Mouse (Mus musculus) frontal cortex, adult 2 months (tissue): ENCODE measurements at regions not wholly inside any gene's neighbourhood (a gene's known extent, or its start where the extent isn't known, plus 50 kb on each side); places are given as distances from the start of the nearest gene placed in this dataset.
A peak's percentile ranks its signal among the peaks of the same experiment; 100 is the strongest.

ENCODE experiments used
- DNase-seq, 2 experiments: peaks; one replicate each; pipeline ENCODE4 v3.0.0; 2022; ENCODE audit warnings: low spot score in 1 of 2; ENCODE audit errors: extremely low spot score in 1 of 2

DNA sequence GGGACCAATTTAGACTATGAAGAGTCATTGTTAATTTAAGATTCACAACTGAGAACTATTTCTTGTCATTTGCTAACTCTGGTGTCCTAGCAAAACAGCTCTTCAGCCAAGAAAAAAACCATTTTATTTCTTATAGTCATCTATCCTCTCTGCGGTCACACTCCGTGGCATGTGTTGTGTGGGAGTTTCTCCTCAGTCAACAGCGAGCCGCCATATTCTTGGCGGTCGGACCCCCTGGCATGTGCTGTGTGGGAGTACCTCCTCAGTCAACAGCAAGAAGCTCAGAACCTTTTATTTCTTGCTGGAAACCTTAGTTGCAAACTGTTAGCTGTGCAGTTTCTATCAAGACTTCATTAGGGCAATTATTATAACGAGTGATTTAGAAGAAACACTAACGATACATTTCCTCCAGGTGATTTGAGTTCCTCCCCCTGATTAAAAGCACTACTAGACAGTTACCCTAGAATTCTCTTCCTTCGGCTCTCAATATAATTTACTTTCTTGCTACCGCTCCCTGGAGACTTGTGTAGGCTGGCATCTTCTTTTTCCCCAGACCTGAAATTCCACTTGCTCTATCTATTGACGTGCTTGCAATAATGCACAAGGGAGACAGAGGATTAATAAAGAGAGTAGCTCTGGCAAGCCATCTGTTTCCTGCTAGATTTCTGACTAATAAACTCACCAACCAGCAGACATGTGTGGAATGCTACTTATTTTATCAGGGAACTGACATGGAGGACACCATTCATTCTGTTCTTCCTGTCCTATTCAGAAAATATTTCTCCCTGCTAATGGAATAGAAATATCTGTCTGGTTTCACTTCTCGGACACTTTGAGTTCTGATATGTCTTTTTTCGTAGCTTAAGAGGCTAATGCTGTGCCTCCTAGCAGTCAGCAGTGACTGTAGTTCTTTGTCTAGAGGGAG lies 359.5 kb downstream of the Ice1 start:
- peak; percentile 87 to 88 for DNase-seq

DNA sequence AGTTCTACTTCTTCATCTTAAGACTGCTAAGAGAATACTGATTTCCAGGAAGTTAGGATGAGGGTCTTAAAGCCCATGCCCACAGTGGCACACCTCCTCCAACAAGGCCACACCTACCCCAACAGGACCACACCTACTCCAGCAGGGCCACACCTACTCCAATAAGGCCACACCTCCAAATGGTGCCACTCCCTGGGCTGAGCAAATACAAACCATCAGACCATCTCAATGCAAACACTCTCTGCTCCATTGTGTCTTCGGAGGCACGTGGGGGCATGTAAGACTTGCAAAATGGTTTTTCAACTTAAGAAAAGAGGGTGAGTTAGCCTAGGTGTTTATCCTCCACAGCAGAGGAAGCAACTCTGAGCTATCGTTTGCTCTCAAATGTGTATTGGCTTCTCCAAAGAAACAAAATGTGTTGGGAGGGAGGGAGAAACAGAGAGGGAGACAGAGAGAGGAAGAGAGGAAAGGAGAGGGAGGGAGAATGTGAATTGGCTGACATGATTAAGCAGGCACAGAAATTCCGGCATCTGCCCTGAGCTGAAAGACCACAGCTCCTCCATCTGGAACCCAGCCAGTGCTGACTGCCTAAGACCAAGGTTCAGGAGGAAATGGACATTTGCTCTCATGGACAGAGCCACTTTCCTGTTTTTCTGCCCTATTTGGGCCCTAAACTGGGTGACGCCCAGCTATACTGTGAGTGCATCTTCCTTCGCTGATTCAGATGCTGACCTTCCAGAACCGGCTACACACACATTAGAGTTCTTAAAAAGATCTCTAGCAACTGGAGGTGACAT lies 356.2 kb downstream of the Ice1 start:
- no peak for DNase-seq

DNA sequence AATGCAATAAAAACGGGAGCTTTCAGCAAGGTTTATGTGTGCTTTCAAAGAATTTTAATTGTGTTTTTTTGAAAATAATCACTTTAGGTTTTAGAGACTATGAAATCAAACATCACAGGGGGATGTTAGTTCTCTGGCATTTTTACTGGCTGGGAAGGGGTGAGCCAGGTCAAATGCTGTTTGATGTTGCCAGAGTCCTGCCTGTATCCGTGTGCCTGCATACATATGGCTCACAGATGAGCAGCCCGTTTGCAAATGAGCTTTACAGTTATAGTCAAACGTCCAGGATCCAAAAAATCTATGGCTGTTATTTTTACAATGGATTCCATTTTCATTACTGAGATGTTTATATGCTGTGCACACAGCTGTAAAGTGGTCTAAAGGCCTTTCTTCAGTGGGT lies 354.7 kb downstream of the Ice1 start:
- no peak for DNase-seq

DNA sequence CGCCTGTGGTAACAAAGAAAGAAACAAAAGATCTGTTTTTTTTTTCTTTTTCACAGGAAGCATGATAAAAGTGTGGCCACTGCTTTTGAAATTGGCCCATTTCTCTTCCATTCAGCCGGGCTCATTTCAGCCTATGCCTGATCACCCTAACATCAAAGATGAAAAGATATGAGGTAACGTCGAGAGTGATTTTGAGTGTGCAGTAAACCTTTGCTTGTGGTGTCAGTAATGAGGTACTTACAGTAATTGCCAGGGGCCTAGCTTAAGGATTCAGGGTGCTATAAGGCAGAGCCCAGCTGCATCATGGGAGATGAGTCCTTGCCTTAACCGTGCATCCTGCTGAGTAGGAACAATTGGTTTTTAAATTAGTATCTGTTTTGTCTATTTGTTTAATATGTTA lies 354.2 kb downstream of the Ice1 start:
- DNase-seq = no peak

DNA sequence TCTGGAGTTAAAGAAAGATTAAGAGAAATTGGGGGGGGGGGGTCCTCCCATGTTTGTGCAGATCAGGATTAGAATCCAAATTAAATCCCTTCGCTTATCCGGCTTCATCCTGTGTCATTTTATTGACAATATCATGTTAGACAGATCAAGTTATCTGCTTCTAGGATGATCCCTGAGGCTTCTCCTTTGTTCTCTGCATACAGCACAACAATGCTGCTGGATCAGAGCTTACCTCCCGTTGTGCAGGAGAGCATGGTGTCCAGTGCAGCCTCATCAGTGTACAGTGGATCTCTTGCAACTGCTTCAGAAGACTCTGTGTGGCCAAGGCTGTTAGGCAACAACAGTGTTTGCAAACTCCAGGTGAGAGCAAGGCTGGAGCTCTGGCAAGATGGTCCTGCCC lies 344.7 kb downstream of the Ice1 start:
- DNase-seq = no peak

DNA sequence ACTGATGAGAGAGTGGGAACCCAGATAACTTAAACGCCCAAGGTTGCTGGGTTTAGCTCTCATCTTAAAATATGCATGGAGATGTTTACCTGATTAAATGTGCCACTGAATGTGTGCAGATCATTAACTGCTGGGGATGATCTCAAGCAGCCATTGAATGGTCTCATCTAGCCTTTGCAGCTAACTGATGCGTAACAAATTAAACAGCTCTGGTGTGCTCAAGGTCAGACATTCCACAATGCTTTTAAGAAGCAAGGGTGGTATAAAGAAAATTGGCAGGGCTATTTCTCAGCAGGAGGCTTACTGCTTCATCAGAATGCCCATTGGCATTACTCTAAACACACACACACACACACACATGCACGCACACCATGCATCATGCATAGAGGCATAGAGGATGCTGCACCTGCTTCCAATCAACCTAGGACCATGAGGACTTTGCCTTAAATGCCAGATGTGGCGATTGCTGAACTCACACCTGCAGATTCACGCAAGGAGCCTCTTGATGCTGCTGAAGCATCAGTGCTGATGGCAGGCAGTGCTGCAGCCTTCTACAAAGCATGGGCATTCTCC lies 333.4 kb downstream of the Ice1 start:
- no peak for DNase-seq

DNA sequence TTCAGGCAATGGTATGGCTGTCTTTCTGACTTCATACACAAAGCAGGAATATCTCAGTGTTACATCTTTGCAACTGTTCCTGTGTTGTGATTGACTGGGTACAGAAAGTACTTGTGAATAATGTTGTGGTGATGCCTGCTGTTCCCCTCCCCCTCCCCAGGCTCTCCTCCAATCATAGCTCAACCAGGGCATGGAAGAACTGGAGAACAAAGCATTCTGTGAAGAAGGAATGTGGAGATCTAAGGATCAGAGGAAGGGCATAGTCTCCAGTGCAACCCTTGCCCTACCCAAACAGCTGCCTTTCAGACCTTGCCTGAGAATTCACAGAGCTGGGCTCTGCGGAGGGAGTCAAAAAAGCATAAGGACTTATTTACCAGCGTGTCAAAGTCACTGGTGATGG lies 326.9 kb downstream of the Ice1 start:
- no peak for DNase-seq

DNA sequence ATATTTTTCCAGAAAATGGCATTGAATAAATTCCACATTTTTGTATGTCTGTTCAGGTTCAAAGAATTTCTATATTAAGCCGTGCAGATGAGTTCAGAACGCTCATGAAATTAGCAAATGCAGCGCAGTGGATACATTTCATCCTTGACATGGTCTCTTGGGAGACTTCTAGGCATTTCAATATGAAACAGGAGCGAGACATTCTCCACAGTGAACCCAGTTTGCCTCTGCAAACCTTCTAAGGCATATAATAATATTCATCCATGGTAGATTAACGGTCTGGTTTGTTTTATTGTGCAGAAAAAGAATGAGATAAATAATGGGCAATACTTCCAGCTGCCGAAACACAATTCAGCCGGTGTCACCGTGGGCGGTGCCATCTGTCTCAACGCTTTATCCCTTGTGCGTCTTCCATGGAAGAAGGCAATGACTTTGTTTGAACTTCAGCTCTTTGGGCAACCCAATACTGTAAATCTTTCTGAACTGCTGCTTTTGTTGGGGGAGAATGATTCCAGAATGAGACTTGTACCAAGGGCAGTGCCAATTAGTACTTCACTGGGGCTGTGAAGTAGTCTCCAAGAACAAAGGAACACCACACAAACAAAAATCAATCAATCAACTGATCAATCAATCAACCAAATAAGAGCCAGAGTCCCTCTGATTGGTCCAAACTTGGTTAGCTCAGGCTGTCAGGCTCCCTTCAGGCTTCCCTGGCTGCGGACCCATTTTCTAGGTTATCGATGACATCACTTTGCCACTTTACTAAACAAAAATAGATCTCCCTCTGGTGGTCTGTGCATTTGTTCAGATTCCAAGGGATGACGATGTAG lies 326.0 kb downstream of the Ice1 start:
- DNase-seq = no peak

DNA sequence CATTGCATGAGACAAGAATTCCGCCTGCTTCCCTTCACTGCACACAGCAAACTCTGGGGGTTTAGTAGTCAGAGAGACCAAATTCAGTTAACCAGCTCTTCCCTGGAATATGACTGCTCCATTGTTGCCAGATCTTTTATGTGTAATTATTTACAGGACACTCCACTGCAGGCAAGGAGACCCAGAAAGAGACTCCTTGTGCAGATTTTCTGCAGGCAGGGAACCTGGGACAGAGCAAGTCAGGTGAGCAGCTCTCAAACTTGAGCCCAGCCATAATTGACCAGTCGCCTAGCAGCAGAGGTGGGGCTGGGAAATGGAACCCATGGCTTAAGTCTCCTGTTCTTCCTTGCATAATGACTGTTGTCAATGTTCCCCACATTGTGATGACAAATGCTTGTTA lies 324.2 kb downstream of the Ice1 start:
- no peak for DNase-seq

DNA sequence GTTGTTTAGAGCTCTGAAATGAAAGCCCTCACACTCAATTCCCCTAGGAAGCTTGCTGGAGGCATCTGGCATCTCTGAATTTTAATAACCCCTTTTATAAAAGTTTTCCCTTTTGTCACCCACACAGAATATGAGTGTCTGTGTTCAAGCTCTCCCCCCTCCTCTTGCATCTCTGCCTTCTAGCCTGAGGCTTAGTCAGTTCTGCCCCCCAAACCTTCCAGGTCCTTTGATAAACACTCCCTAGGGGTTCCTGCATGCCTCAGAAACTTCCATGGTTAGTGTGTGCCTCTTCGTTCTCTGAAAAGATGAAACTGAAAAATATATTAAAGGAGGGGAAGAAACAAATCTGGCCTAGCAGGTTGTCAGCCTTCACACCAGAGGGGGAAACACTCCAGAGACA lies 313.9 kb downstream of the Ice1 start:
- DNase-seq = no peak

DNA sequence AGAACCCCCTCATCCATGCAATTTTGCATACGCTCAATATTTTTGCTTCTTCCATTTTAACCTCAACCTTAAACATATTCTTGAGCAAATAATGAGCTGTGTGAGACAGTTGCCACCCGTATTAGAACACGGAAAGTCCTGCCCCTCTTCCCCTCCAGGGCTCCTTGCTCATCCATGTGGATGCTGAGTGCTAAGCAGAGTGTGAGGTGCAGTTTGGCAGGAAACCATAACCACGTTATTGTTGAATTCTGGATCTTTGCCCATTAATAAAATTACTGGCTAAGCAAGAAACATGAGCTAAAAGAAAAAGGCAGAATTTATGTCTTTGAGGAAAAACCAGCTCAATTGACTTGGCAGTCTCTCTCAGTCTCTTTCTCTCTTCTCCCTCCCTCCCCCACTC lies 301.4 kb downstream of the Ice1 start:
- DNase-seq = no peak

DNA sequence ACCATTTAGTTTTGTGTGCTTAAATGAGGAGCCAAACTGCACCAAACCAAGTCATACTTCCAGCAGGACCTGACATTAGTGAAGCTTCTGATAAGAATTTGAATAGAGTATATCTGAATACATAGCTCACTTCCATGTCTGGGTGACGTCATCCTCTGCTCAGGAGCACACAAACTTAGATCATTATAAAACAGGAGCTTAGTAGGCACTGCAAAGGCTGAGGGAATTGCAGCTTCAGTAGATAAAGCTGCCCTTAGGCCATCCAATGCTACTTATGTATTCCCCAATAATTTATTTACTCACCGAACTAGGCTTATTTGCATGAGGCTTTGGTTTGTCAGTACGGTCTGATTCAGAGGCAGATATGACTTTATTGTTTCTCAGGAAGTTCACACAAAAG lies 297.0 kb downstream of the Ice1 start:
- DNase-seq = no peak

DNA sequence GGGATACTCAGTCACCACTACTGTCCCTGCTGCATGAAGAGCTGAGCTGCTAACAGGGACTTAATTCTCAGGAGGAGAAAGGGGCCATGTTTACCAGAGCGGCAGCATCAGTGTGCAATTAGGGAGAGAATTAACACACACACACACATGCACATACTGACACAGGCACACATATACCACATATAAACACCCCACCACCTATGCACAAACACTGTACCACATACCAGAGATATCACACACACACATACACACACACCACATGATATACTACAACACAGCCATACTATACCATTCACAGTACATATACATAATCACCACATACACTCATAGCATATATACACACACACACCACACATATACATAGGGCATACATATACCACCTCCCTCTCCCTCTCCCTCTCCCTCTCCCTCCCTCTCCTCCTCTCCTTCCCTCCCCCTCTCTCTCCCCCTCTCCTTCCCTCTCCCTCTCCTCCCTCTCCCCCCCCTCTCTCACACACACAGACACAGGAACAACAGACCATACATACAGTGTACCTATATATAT lies 294.2 kb downstream of the Ice1 start:
- no peak for DNase-seq

DNA sequence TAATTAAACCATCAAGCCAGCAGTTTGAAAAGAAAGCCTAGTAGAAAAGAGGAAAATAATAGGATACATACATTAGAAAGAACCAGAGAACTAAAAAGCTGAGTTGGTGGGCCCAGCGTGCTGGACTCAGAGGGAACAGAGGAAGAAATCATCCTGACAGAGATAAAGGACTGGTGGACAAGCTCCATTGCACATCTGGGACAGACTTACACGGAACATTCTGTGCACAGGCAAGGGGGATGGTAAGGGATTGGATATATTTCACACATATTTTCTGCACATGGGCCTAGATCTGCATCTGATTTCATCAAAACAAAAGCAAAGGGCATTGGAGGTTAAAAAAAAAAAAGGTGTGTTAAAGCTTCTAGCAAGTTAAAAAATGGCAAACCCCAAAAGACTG lies 293.5 kb downstream of the Ice1 start:
- no peak for DNase-seq

DNA sequence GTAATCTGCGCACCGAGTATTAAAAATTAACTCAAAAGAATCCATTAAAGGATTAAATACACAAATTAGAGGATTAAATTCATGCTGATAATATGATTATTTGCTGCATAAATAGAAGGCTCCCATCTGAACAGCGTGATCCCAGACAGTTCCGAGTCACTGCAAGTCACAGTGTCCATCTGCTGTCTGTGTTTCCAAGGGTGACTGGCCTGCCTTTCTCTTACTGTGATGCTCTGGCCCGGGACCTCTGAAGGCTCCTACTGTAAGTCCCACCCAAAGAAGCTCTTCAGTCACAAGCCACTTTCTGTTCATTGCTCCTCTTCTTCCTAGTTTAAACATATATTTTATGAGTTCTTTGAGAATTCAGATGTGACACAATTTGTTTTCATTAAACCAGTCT lies 293.1 kb downstream of the Ice1 start:
- no peak for DNase-seq

DNA sequence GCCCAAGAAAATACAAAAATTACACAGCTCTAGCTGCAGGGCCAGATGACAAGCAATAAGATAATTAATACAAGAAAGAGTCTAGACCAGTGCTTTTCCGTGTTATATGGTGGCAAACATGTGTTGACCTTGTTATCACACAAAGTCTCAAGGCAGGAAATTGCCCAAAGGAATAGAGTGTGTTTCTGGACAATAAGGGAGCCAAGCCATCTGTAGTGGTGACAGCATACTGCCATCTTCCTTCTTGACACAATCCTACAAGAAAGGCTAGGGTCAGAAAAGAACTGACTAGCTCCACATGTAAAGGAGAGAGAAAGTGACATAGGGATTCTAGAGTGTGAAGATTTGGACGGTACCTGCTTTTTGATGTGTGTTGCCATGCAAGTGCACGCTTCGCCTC lies 289.0 kb downstream of the Ice1 start:
- no peak for DNase-seq

DNA sequence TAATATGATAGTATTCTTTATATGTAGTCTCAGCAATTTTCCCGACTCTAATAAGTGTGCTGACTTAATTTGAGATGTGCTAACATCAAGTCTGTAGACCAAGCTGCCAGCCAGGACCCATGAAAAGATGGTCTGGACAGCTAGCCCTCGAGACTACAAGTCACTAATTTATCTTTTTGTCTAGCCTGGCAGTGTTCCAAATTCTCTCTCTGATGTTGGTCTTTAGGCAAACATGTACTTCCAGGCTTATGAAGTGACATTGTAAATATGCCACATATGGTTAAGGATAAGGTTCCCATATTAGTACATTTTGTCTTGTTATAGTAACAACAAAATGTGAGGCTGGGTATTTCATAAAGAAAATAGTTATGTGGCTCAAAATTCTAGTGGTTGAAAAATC lies 288.5 kb downstream of the Ice1 start:
- DNase-seq = no peak

DNA sequence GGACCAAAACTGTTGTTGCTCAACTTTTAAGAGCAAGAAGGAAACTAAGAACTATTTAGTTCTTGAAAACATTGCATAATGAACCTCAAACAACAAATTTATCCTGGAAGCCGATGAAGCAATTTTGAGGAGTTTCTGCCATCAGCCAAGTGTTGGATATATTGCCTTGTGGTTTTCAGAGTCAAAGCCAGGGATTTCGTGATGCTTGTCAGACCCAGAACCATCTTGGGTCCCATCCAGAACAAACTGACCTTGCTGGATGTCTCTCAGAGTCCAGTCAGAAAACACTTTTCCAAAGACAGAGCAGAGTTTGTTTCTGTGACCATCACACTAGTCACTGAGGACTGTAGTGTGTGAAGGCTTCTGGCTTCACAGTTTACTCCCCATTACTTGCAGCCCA lies 267.8 kb downstream of the Ice1 start:
- DNase-seq = no peak

DNA sequence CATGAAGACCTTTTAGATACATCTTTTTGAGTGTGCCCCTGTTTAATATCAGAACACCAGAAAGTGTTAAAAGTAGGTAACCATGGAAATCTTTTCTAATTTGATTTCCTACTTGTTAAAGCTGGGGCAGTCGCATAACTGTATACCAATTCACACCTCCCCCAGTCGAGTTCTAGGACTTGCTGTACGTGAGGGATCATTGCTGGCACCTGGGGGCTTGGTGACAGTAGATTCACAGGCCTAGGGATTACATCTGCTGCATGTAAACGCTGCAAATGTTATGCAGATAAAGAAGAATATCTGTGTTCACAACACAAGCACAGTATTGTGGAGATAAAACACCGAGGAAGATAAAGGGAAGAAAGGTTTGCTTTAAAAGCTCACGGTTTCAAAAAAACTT lies 256.7 kb downstream of the Ice1 start:
- peak; percentile 44 to 54 for DNase-seq

DNA sequence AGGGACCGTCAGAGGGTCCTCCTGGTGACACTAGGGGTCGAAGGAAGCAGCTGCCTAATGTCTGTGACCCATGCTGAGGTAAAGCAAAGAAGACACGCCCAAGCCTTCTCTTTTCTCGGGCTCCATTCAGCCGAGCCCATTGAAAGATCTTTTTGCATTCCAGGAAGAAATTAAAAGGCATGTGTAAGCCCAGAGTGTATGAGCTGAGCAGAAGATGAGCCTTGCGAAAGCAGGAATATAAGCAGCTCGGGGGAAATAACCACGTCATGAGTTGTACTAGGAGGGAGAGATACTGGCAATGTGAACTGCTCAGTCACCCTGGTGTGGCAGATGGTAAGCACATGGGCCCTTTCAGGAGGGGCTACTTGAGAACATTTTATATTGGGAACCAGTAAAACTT lies 252.1 kb downstream of the Ice1 start:
- DNase-seq = no peak

DNA sequence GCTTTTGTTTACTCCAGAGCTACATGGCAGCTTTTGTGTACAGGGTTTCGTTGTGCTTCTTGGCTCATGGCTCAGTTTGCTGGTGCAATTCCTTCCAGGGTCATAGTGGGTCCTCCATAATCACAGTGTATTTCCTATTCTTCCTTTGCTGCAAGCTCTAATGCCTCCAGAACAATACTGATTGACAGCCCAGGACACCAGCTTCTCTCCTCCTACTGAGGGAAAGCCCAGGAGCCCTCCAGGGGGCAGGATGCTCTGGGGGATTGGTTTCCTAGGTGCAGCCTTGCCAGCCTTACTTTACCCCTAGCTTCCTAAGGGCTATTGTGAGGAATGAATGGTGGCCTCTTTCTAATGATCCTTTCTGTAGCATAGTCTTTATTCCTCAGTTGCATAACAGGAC lies 224.6 kb downstream of the Ice1 start:
- DNase-seq = no peak
